Mouse (Mus musculus) T-helper 1 cell (primary cell): ENCODE data around the gene Mrpl54.

Experiments used
- in situ Hi-C: fragments of 300-600 bp; cut with MboI, MseI; formaldehyde crosslinking; loops from one replicate; pipeline ENCODE4 v1.15.1; 2025; ENCODE audit warnings: high pct_unique_total_duplicates

The Mrpl54 gene

GRCm38 (mm10) chr10:81294442-81294841 is 27.7 kb upstream of the Mrpl54 start:
- in situ Hi-C loops: no loop called here

GRCm38 (mm10) chr10:81293334-81294030 is 26.7 kb upstream of the Mrpl54 start:
- in situ Hi-C loops: no loop called here

- in situ Hi-C loops: no loop called here
Observed at GRCm38 (mm10) chr10:81292554-81293333, 26.0 kb upstream of the Mrpl54 start, which contains the start of gene Pip5k1c. Gene Pip5k1c (plus strand): TSS chr10:81292963.

- in situ Hi-C loops: no loop called here
Observed at GRCm38 (mm10) chr10:81291511-81292104, 24.9 kb upstream of the Mrpl54 start, which contains the start of gene Tjp3. Gene Tjp3 (minus strand): TSS chr10:81291581.

- in situ Hi-C loops: no loop called here
Observed at GRCm38 (mm10) chr10:81290698-81291460, 24.1 kb upstream of the Mrpl54 start.

- in situ Hi-C loops: no loop called here
Observed at GRCm38 (mm10) chr10:81289811-81290210, 23.1 kb upstream of the Mrpl54 start.

GRCm38 (mm10) chr10:81289278-81289677 is 22.5 kb upstream of the Mrpl54 start:
- in situ Hi-C loops: no loop called here

GRCm38 (mm10) chr10:81288601-81289000 is 21.9 kb upstream of the Mrpl54 start:
- in situ Hi-C loops: no loop called here

GRCm38 (mm10) chr10:81287513-81288157 is 20.9 kb upstream of the Mrpl54 start:
- in situ Hi-C loops: no loop called here

- in situ Hi-C loops: no loop called here
Observed at GRCm38 (mm10) chr10:81286586-81286985, 19.9 kb upstream of the Mrpl54 start.

GRCm38 (mm10) chr10:81285694-81286450 is 19.1 kb upstream of the Mrpl54 start:
- in situ Hi-C loops: no loop called here

- in situ Hi-C loops: no loop called here
Observed at GRCm38 (mm10) chr10:81284719-81285118, 18.0 kb upstream of the Mrpl54 start.

- in situ Hi-C loops: no loop called here
Observed at GRCm38 (mm10) chr10:81284189-81284588, 17.5 kb upstream of the Mrpl54 start.

GRCm38 (mm10) chr10:81279496-81279895 is 12.8 kb upstream of the Mrpl54 start:
- in situ Hi-C loops: no loop called here

- in situ Hi-C loops: no loop called here
Observed at GRCm38 (mm10) chr10:81277676-81278075, 10.9 kb upstream of the Mrpl54 start.

- in situ Hi-C loops: loop anchor here (5.0 kb wide), 1 partner anchor 67 kb away; no protein-coding TSS in a partner anchor
Observed at GRCm38 (mm10) chr10:81273842-81274241, 7.1 kb upstream of the Mrpl54 start.

GRCm38 (mm10) chr10:81272356-81272755 is 5.6 kb upstream of the Mrpl54 start:
- in situ Hi-C loops: loop anchor here (5.0 kb wide), 1 partner anchor 65 kb away; no protein-coding TSS in a partner anchor

GRCm38 (mm10) chr10:81268643-81269412 is 2.1 kb upstream of the Mrpl54 start:
- in situ Hi-C loops: no loop called here

GRCm38 (mm10) chr10:81268056-81268455 is 1.3 kb upstream of the Mrpl54 start:
- in situ Hi-C loops: no loop called here

- in situ Hi-C loops: no loop called here
Observed at GRCm38 (mm10) chr10:81265540-81265939, 1.2 kb downstream of the Mrpl54 start.
